Mouse (Mus musculus) adrenal gland, postnatal 0 days (tissue): ENCODE data around the gene Isg20l2. TPM values are rescaled to one million over a fixed set of nuclear protein-coding genes. Genes with fewer than 3 reads are reported as not detected.

Experiments
- polyA plus RNA-seq: library from polyadenylated mRNA; unstranded; fragments of >200 nt; fragmentation: Nextera tagmentation; extraction: Ambion mirVana; gene quantifications from 2 replicates; pipeline ENCODE4 v1.2.1, GENCODE M21; 2015

Isg20l2 gene
- 17.3 and 22.7 TPM in 2 replicates for polyA plus RNA-seq

DNA sequence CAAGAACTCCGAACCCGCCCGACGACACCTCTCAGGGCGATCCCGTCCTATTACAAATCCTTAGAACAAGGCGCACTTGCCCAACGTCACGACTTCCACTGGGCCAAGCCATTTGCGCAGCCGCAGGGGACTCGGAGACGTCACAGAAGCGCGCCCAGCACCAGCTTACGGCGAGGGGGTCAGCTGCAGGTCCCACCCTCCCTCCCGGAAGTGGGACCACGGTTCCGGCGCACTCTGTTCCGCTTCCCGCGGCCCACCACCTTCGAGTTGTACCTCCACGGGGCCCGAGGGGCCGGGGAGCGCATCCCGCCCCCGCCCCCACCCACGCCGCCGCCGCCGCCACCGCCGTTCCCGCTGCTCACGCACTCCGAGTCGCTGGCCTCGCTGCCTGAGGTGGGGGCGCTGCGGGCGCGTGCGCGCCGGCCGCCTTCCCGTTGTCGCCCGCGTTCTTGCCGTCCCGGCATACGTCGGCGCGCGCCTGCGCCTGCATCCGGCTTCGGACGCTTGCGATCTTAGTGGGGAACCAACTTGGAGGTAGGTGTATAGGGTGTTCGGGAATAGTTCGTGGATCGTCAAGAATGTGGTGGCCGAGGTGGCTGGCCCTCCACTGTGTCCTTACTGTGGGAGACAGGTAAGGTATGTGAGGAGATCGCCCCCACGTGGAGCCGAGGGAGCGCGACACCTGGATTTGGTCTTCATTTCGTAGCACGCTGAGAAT lies at the start of gene Isg20l2, which contains the start of gene Rrnad1:
Isg20l2 (plus strand) TSS at position 237 of the 718 bp plus-strand sequence.
Rrnad1 (minus strand) TSS at position 640 of the 718 bp plus-strand sequence.

GRCm38 (mm10) chr3:87885281-87886003 lies 44.7 kb upstream of the Isg20l2 start, which contains the start of gene Prcc:
Prcc (minus strand) TSS chr3:87885608.

DNA sequence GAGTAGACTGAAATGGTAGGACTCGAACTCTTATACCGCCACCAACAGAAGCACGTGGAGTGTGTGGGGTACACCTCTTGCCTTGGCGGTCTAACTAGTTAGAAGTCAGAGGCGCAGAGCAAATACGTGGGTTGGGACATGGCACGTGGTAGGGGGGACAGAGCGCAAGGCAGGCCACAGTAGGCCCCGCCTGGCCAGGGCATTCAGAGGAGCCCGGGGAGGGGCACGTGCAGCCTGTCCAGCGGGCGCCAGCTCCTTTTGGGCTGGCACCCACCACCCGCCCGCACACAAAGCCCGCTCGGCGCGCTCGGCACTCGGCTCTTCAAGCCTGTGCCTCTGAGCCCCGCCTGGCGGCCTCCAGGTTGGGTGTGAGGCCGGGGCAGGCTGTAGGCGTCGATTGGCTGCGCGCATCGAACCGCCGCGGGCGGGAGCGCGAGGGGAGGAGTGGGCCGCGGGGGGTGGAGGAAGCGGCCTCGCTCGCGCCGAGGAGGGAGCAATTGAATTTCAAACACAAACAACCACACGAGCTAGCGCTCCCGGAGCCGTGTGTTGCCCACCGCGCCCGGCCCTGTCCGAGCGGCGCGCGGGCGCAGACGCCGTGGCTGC lies 24.1 kb upstream of the Isg20l2 start, which contains the start of gene Hdgf:
Hdgf (plus strand) TSS at position 442 of the 606 bp plus-strand sequence.

DNA sequence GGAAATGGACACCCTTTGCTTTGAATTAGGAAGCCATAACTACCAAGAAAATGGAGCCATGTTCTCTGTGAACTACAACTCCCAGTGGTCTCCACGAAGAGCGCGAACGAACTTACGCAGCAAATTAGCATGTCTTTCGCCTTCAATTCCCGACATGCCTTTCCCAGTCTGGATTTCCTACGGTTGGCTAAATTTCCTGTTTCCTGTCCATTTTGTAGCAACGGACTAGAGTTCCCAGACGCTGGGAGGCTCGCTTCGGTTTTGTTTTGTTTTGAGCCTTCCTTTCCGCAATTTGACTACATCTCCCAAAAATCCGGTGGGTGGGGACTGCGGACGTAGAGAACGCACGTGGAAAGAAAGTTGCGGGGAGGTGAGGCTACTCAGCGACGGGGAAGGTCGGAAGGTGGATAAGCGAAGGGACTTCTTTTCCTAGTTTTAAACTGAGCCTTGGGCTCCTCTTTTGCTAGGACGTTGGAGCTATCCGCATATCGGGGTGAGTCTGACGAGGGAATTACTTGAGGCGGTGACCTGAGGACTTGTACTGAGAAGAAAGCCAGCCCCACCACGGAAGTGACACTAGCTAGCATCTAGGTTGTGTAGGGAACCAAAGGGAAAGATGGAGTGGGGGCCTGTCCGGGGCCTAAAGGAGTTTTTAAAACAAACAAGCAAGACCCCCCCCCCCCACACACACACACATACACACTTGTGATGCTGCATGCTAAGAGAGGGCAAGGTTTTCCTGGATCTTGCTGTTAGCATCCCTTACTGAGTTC lies 10.6 kb upstream of the Isg20l2 start, which contains the start of gene Mrpl24:
Mrpl24 (plus strand) TSS at position 171 of the 773 bp plus-strand sequence.

GRCm38 (mm10) chr3:87948378-87949265 lies 18.5 kb downstream of the Isg20l2 start, which contains the start of gene Crabp2:
Crabp2 (plus strand) TSS chr3:87948666.

DNA sequence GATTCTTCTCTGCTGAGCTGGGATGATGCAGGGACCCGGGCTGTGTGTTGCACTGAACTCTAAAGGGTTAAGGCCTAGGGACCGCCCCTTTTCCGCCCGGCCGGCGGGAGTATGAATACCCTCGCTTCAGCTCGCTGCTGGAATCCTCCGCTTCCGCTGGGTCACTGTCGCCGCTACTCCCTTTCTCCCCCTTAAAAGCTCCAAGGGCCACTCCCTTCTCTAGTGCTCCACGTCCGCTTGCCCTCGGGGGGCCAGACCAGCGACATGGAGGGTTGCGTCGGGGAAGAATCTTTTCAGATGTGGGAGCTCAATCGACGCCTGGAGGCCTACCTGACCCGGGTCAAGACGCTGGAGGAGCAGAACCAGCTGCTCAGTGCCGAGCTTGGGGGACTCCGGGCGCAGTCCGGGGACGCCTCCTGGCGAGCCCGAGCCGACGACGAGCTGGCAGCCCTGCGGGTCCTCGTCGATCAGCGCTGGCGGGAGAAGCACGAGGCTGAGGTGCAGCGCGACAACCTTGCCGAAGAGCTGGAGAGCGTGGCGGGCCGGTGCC lies 40.9 kb downstream of the Isg20l2 start, which contains the start of gene Nes:
Nes (plus strand) TSS at position 140 of the 550 bp plus-strand sequence.

Other genes starting within 250 kb of the Isg20l2 start
- 0.28 and 0.58 TPM in 2 replicates for gene Lrrc71, start 181.7 kb upstream of the Isg20l2 start, polyA plus RNA-seq
- gene Ntrk1, start 135.2 kb upstream of the Isg20l2 start, polyA plus RNA-seq: 29.0 and 133 TPM in 2 replicates
- 0.87 and 3.3 TPM in 2 replicates for gene Insrr, start 133.4 kb upstream of the Isg20l2 start, polyA plus RNA-seq
- 17.6 and 20.3 TPM in 2 replicates for gene Pear1, start 106.0 kb upstream of the Isg20l2 start, polyA plus RNA-seq
- gene Sh2d2a, start 83.6 kb upstream of the Isg20l2 start, polyA plus RNA-seq: 0.21 TPM in 1 of 2 replicates, not detected in the other
- gene Prcc, start 44.7 kb upstream of the Isg20l2 start, polyA plus RNA-seq: 12.9 and 13.1 TPM in 2 replicates
- gene Hdgf, start 24.0 kb upstream of the Isg20l2 start, polyA plus RNA-seq: 129 and 149 TPM in 2 replicates
- 101 and 121 TPM in 2 replicates for gene Mrpl24, start 10.8 kb upstream of the Isg20l2 start, polyA plus RNA-seq
- 9.1 and 14.5 TPM in 2 replicates for gene Rrnad1, start 403 bp downstream of the Isg20l2 start, polyA plus RNA-seq
- gene Crabp2, start 18.4 kb downstream of the Isg20l2 start, polyA plus RNA-seq: 6.4 and 11.8 TPM in 2 replicates
- 6.7 and 8.3 TPM in 2 replicates for gene Nes, start 40.8 kb downstream of the Isg20l2 start, polyA plus RNA-seq
- gene Bcan, start 69.9 kb downstream of the Isg20l2 start, polyA plus RNA-seq: 5.2 and 9.7 TPM in 2 replicates
- gene Hapln2, start 97.3 kb downstream of the Isg20l2 start, polyA plus RNA-seq: 0.11 TPM in 1 of 2 replicates, not detected in the other
- gene Gpatch4, start 112.8 kb downstream of the Isg20l2 start, polyA plus RNA-seq: 15.4 and 16.1 TPM in 2 replicates
- 197 and 241 TPM in 2 replicates for gene Naxe, start 128.2 kb downstream of the Isg20l2 start, polyA plus RNA-seq
- not detected in 2 replicates for gene Ttc24, start 148.0 kb downstream of the Isg20l2 start, polyA plus RNA-seq
- gene Iqgap3, start 151.7 kb downstream of the Isg20l2 start, polyA plus RNA-seq: 3.7 and 3.8 TPM in 2 replicates
- 16.6 and 22.4 TPM in 2 replicates for gene Mef2d, start 212.1 kb downstream of the Isg20l2 start, polyA plus RNA-seq